Mouse (Mus musculus) limb, embryonic 10.5 days (tissue): ENCODE measurements around the gene C8b. TPM values are rescaled to one million over a fixed set of nuclear protein-coding genes. Genes with fewer than 3 reads are reported as not detected.

Experiments
- DNase-seq: peaks from one replicate; pipeline ENCODE4 v3.0.0-alpha.2; 2017; ENCODE audit warnings: low spot score
- H3K27ac ChIP-seq: fragments of 300-500 bp; sonication (generic); 2 replicates; pipeline ENCODE4 v1.5.1; 2016; ENCODE audit warnings: mild to moderate bottlenecking
- H3K27me3 ChIP-seq: fragments of 300-500 bp; sonication (generic); 2 replicates; pipeline ENCODE4 v1.6.1; 2016; ENCODE audit warnings: low read depth, mild to moderate bottlenecking; ENCODE audit not compliant: poor library complexity, severe bottlenecking
- H3K36me3 ChIP-seq: fragments of 300-500 bp; sonication (generic); 2 replicates; pipeline ENCODE4 v1.6.1; 2016; ENCODE audit warnings: mild to moderate bottlenecking, moderate library complexity
- H3K4me1 ChIP-seq: fragments of 300-500 bp; sonication (generic); 2 replicates; pipeline ENCODE4 v1.6.1; 2016
- H3K4me3 ChIP-seq: fragments of 300-500 bp; sonication (generic); 2 replicates; pipeline ENCODE4 v1.5.1; 2016; ENCODE audit warnings: mild to moderate bottlenecking, moderate library complexity
- H3K9me3 ChIP-seq: fragments of 300-500 bp; sonication (generic); replicated peaks from 2 replicates; pipeline ENCODE4 v1.6.1; 2016; ENCODE audit warnings: mild to moderate bottlenecking
- WGBS: fragments of 180-500 bp; shearing (Covaris S2); methylation state at CpG from one replicate; pipeline ENCODE4 v1.1.7; 2016; 5-methylcytosine and 5-hydroxymethylcytosine counted together
- polyA plus RNA-seq: library from polyadenylated mRNA; unstranded; fragments of >200 nt; fragmentation: Nextera tagmentation; extraction: Ambion mirVana; gene quantifications from 2 replicates; pipeline ENCODE4 v1.2.1, GENCODE M21; 2016

C8b gene
- polyA plus RNA-seq, 1 experiment from 2014 or later = not detected

GRCm38 (mm10) chr4:104775601-104776000 is 9.5 kb downstream of the C8b start:
- Histone ChIP-seq H3K4me1 (no peaks in the 10 kb centered on the region), H3K36me3 (no peaks in the 10 kb centered on the region), H3K27me3 (no peaks in the 10 kb centered on the region), H3K27ac (no peak overlapping the region), H3K4me3 (no peak overlapping the region), H3K9me3 (no peaks in the 10 kb centered on the region)
- no peak for DNase-seq
- WGBS = 77% methylated on average over 3 of the region's 3 CpGs

GRCm38 (mm10) chr4:104779460-104779859 is 13.3 kb downstream of the C8b start:
- DNase-seq = no peak
- Histone ChIP-seq H3K27me3 (no peaks in the 10 kb centered on the region), H3K9me3 (no peaks in the 10 kb centered on the region), H3K36me3 (no peaks in the 10 kb centered on the region), H3K4me1 (no peaks in the 10 kb centered on the region), H3K27ac (no peak overlapping the region), H3K4me3 (no peak overlapping the region)
- WGBS = 93% methylated on average over 5 of the region's 5 CpGs

- H3K27ac ChIP-seq = no peak overlapping the region
- no peak for DNase-seq
- H3K27me3 ChIP-seq = no peaks in the 10 kb centered on the region
- no peaks in the 10 kb centered on the region for H3K4me1 ChIP-seq
- H3K9me3 ChIP-seq = no peaks in the 10 kb centered on the region
- H3K36me3 ChIP-seq = no peaks in the 10 kb centered on the region
- WGBS = 87% methylated on average over 3 of the region's 3 CpGs
- H3K4me3 ChIP-seq = no peak overlapping the region
Measured at GRCm38 (mm10) chr4:104781441-104781840, 15.3 kb downstream of the C8b start.

GRCm38 (mm10) chr4:104782346-104782745 is 16.2 kb downstream of the C8b start:
- Histone ChIP-seq H3K36me3 (no peaks in the 10 kb centered on the region), H3K4me3 (no peak overlapping the region), H3K27ac (no peak overlapping the region), H3K9me3 (no peaks in the 10 kb centered on the region), H3K27me3 (no peaks in the 10 kb centered on the region), H3K4me1 (no peaks in the 10 kb centered on the region)
- WGBS = 88% methylated on average over 4 of the region's 4 CpGs
- DNase-seq = no peak

- Histone ChIP-seq H3K4me1 (no peaks in the 10 kb centered on the region), H3K4me3 (no peak overlapping the region), H3K27me3 (no peaks in the 10 kb centered on the region), H3K27ac (no peak overlapping the region), H3K36me3 (no peaks in the 10 kb centered on the region), H3K9me3 (no peaks in the 10 kb centered on the region)
- no peak for DNase-seq
- 94% methylated on average over 4 of the region's 4 CpGs for WGBS
Measured at GRCm38 (mm10) chr4:104792111-104792510, 26.0 kb downstream of the C8b start.

GRCm38 (mm10) chr4:104798951-104799350 is 32.8 kb downstream of the C8b start:
- no peak for DNase-seq
- H3K4me3 ChIP-seq = no peak overlapping the region
- WGBS = 79% methylated on average over 9 of the region's 9 CpGs
- no peaks in the 10 kb centered on the region for H3K27me3 ChIP-seq
- H3K27ac ChIP-seq = no peak overlapping the region
- no peaks in the 10 kb centered on the region for H3K9me3 ChIP-seq
- peaks cover 3% of the 10 kb centered on the region for H3K4me1 ChIP-seq
- no peaks in the 10 kb centered on the region for H3K36me3 ChIP-seq

- no peaks in the 10 kb centered on the region for H3K9me3 ChIP-seq
- peaks cover 3% of the 10 kb centered on the region for H3K4me1 ChIP-seq
- no peaks in the 10 kb centered on the region for H3K36me3 ChIP-seq
- no peaks in the 10 kb centered on the region for H3K27me3 ChIP-seq
- DNase-seq = no peak
- H3K4me3 ChIP-seq = no peak overlapping the region
- H3K27ac ChIP-seq = no peak overlapping the region
- 93% methylated on average over 3 of the region's 3 CpGs for WGBS
Measured at GRCm38 (mm10) chr4:104801625-104802024, 35.5 kb downstream of the C8b start.

GRCm38 (mm10) chr4:104804100-104804499 is 38.0 kb downstream of the C8b start:
- H3K27me3 ChIP-seq = no peaks in the 10 kb centered on the region
- DNase-seq = no peak
- no peak overlapping the region for H3K27ac ChIP-seq
- H3K4me3 ChIP-seq = no peak overlapping the region
- 83% methylated on average over 4 of the region's 4 CpGs for WGBS
- no peaks in the 10 kb centered on the region for H3K4me1 ChIP-seq
- no peaks in the 10 kb centered on the region for H3K9me3 ChIP-seq
- no peaks in the 10 kb centered on the region for H3K36me3 ChIP-seq

- Histone ChIP-seq H3K27me3 (no peaks in the 10 kb centered on the region), H3K27ac (no peak overlapping the region), H3K9me3 (no peaks in the 10 kb centered on the region), H3K4me3 (no peak overlapping the region), H3K4me1 (peaks cover 8% of the 10 kb centered on the region), H3K36me3 (no peaks in the 10 kb centered on the region)
- 90% methylated on average over 19 of the region's 19 CpGs for WGBS
- no peak for DNase-seq
Measured at GRCm38 (mm10) chr4:104805414-104806257, 39.5 kb downstream of the C8b start.

GRCm38 (mm10) chr4:104810710-104811286 is 44.7 kb downstream of the C8b start:
- no peaks in the 10 kb centered on the region for H3K27me3 ChIP-seq

GRCm38 (mm10) chr4:104813617-104814016 is 47.5 kb downstream of the C8b start:
- no peak overlapping the region for H3K27ac ChIP-seq
- no peak for DNase-seq
- no peaks in the 10 kb centered on the region for H3K27me3 ChIP-seq
- H3K4me1 ChIP-seq = peaks cover 18% of the 10 kb centered on the region
- H3K36me3 ChIP-seq = no peaks in the 10 kb centered on the region
- 87% methylated on average over 2 of the region's 2 CpGs for WGBS
- no peaks in the 10 kb centered on the region for H3K9me3 ChIP-seq
- H3K4me3 ChIP-seq = no peak overlapping the region

More at GRCm38 (mm10) chr4:104810710-104811286, 44.7 kb downstream of the C8b start:
- Histone ChIP-seq H3K9me3 (no peaks in the 10 kb centered on the region), H3K27ac (no peak overlapping the region), H3K4me3 (no peak overlapping the region), H3K36me3 (no peaks in the 10 kb centered on the region), H3K4me1 (peaks cover 16% of the 10 kb centered on the region)
- DNase-seq = no peak
- WGBS = 74% methylated on average over 10 of the region's 10 CpGs

GRCm38 (mm10) chr4:104816519-104817232 is 50.6 kb downstream of the C8b start:
- H3K9me3 ChIP-seq = no peaks in the 10 kb centered on the region
- H3K27ac ChIP-seq = no peak overlapping the region
- H3K4me1 ChIP-seq = 0 out of 2 replicates have a peak, but pooled peaks cover 7% of the 10 kb centered on the region
- no peaks in the 10 kb centered on the region for H3K27me3 ChIP-seq
- H3K36me3 ChIP-seq = no peaks in the 10 kb centered on the region
- WGBS = 93% methylated on average over 4 of the region's 4 CpGs
- no peak for DNase-seq
- no peak overlapping the region for H3K4me3 ChIP-seq

- no peaks in the 10 kb centered on the region for H3K36me3 ChIP-seq
- no peak overlapping the region for H3K4me3 ChIP-seq
- DNase-seq = no peak
- H3K27me3 ChIP-seq = no peaks in the 10 kb centered on the region
- H3K4me1 ChIP-seq = 0 out of 2 replicates have a peak, but pooled peaks cover 7% of the 10 kb centered on the region
- WGBS = 37% methylated on average over 2 of the region's 2 CpGs
- H3K9me3 ChIP-seq = no peaks in the 10 kb centered on the region
- H3K27ac ChIP-seq = no peak overlapping the region
Measured at GRCm38 (mm10) chr4:104817509-104817908, 51.4 kb downstream of the C8b start.
